Mouse (Mus musculus): ENCODE results near the gene Olfr516. TPM values are rescaled to one million over a fixed set of nuclear protein-coding genes. Genes with fewer than 3 reads are reported as not detected.
"Not testable (repeated sequence)": the region's sequence is repeated elsewhere in the genome, so short reads cannot be mapped to it uniquely, and the experiment has no call there.

Olfr516 gene
- total RNA-seq (2021), result not detected
- long read RNA-seq, experiment 1, result 0 reads
- long read RNA-seq, experiment 2, result 0 reads

DNA sequence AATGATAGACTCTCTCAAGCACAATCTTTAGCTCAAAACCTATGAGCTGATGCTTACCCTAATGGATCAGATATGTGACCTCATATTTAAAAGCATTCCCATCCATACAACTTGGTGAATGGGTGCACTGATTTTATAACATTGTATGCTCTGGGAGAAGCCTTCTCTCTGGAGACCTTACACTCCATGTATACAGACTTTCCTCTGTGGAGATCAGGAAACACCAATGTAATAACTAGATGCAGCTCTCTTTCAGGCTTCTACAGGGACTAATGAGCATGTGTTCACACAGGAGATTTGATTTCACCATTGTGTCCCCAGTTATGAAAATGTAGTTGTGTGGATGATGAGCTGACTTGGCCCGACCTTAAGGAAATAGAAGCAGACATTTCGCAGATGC is at the start of gene Olfr516:
TSS of gene Olfr516 (minus strand) at position 101 of the 400 bp plus-strand sequence.
- DNase-seq, result no peak
- H3K27ac ChIP-seq, result no peak within 1 kb of the TSS
- intact Hi-C loops (cut with DNase I), result no loop called here
- TF ChIP-seq CTCF (IDR thresholded peaks at IDR 0.05), result no peak
- H3K4me3 ChIP-seq, result no peak within 1 kb of the TSS

DNA sequence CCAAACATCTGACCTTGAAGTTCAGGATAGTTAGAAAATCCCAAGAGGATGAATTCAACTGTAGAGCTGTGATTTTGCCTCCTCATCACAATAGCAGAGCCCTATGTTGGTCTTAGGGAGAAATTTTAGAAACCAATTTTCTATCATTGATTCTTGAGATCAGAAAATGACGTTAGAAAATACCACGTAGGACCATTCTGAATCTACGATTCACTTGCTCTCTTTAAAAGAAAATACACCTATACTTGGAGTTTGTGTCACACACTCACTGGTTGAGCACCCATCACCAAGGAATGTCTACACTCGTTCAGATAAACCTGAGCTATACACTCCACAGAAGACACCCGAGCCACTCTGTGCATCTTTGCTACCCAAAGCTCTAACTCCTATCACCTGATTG is 44.0 kb upstream of the Olfr516 start, which contains the start of gene Olfr519:
TSS of gene Olfr519 (minus strand) at position 101 of the 400 bp plus-strand sequence.
- Histone ChIP-seq H3K27ac (no peak within 1 kb of the TSS), H3K4me3 (no peak within 1 kb of the TSS)
- no peak for TF ChIP-seq CTCF (IDR thresholded peaks at IDR 0.05)
- intact Hi-C loops (cut with DNase I), result no loop called here
- DNase-seq, result no peak

DNA sequence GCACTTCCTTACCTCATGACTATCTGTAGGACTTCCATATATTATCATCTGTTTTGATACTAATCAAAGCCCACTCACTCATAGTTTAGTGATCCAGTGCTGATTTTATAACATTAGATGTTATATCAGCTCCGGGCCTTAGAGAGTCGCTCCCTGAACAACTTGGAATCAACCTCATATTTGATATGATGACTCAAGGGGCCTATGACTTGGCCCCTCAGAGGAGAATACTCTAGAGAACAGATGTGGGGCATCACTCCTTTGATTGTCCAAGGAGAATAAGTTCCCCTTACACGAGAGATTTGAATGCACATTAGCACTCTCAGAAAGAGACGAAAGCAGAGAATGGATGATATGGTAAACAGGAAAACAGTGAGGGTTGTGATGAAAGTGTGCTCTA is 34.6 kb upstream of the Olfr516 start, which contains the start of gene Olfr518:
TSS of gene Olfr518 (minus strand) at position 101 of the 400 bp plus-strand sequence.
- no peak for DNase-seq
- TF ChIP-seq CTCF (IDR thresholded peaks at IDR 0.05), result no peak
- H3K27ac ChIP-seq, result no peak within 1 kb of the TSS
- no peak within 1 kb of the TSS for H3K4me3 ChIP-seq
- intact Hi-C loops (cut with DNase I), result no loop called here

DNA sequence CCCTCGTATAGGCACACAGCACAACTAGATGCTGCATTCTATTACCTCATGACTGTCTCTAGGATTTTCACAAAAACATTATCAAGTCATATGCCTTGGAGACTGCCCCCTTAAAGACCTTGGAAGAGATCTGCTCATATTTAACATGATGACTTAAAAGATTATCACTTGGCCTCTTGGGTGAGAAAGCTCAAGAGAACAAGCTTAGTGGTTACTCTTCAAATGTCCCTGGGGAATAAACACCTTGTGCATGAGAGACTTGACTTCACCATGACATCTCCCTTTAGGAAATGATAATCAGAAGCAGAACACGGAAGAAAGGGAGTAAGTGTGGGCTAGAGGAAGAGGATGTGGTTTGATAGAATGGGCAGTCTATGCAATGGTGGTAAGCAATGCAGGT is 21.9 kb upstream of the Olfr516 start, which contains the start of gene Olfr517:
TSS of gene Olfr517 (minus strand) at position 101 of the 400 bp plus-strand sequence.
- intact Hi-C loops (cut with DNase I), result no loop called here
- DNase-seq, result no peak
- Histone ChIP-seq H3K4me3 (no peak within 1 kb of the TSS), H3K27ac (no peak within 1 kb of the TSS)
- no peak for TF ChIP-seq CTCF (IDR thresholded peaks at IDR 0.05)

DNA sequence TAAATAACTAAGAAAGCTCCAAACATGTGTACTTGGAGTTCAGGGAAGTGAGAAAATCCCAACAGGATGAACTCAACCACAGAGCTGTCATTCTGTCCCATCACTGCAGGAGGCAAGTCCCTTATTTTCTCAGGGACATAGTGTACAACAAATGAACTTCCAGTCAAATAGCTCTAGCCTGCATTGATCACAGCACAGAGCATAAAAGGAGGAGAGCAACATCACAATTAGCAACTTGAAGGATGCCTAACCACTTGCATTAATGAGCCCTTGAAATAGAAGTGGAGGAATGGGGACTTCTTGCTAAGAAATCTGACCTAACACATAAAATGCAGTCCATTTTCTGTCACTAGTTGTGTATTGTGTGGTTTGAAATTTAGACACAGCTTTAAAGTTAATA is 24.4 kb downstream of the Olfr516 start, which contains the start of gene Olfr514:
TSS of gene Olfr514 (minus strand) at position 101 of the 400 bp plus-strand sequence.
- Histone ChIP-seq H3K4me3 (no peak within 1 kb of the TSS), H3K27ac (no peak within 1 kb of the TSS)
- no peak for DNase-seq
- intact Hi-C loops (cut with DNase I), result no loop called here
- no peak for TF ChIP-seq CTCF (IDR thresholded peaks at IDR 0.05)

DNA sequence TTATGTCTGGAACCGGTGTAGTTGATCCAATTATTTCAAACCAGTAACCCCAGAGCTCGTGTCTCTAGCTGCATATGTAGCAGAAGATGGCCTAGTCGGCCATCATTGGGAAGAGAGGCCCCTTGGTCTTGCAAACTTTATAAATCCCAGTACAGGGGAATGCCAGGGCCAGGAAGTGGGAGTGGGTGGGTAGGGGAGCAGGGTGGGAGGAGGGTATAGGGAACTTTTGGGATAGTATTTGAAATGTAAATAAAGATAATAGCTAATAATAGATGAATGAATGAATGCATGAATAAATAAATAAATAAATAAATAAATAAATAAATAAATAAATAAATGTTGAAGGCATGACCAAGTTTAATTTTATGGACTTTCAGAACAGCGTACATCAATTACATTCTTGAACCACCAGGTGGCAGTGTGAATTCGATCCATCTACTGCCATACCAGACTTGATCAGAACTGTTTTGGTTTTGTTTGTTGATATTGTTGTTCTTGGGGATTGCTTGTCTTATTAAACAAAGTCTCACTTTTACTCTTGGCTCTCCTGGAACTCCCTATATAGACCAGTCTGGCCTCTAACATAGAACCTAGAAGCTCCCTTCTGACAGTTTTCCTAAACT is 35.6 kb downstream of the Olfr516 start:
- not testable (repeated sequence) for H3K27ac ChIP-seq, H3K4me3 ChIP-seq, DNase-seq
- intact Hi-C loops (cut with DNase I), result loop anchor here (2.0 to 5.0 kb wide), 2 partner anchors 118 to 214 kb away; partner anchors contain the start of genes Eif3f and Nlrp10
- peak; percentile 72 for TF ChIP-seq CTCF (IDR thresholded peaks at IDR 0.05)

DNA sequence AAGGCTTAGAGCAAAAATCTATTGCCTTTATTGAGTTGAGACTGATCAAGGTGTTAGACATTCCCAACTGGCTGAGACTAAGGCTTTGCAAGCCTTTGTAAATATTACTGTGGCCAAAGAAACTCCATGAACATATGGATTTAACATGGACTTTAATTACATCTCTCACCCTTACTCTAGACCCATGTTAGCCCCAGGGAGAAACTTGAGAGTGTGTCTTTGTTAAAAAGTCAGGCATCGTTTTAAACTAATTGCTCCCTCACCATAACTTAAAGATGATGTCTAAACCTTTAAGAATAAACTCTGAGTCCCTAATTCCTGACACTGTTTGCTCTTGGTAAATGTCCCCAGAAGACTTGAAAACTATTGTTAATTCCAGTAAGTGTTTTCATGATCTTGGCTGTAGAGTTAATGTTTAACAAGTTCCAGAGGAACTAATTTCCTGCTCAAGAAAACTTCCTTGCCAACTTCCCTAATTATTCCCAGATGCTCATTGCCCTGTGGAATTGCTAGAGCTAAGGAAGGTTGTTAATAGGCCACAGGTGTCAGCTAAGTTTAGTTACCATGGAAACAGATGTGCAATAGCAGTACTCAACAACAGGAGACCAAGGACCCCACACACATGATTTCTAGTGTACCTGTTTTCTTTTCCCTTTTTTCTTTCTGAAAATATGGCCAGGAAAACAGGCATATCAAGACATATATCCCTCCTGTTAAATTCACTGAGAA is 53.0 kb downstream of the Olfr516 start:
- no peak for TF ChIP-seq CTCF (IDR thresholded peaks at IDR 0.05)
- Histone ChIP-seq H3K4me3 (no peak overlapping the region), H3K27ac (0 out of 2 replicates have a peak overlapping the region, but pooled peaks have one; percentile 12)
- DNase-seq, result no peak
- intact Hi-C loops (cut with DNase I), result no loop called here

Other genes starting within 250 kb of the Olfr516 start
- gene Olfr506, start 239.7 kb downstream of the Olfr516 start, total RNA-seq (2021), result not detected
- gene Olfr507, start 228.7 kb downstream of the Olfr516 start, total RNA-seq (2021), result not detected
- gene Olfr508, start 220.5 kb downstream of the Olfr516 start, total RNA-seq (2021), result not detected
- gene Olfr509, start 198.6 kb downstream of the Olfr516 start, total RNA-seq (2021), result not detected
- not detected for gene Olfr510, start 184.1 kb downstream of the Olfr516 start, total RNA-seq (2021)
- not detected for gene Olfr512, start 137.2 kb downstream of the Olfr516 start, total RNA-seq (2021)
- not detected for gene Olfr513, start 99.6 kb downstream of the Olfr516 start, total RNA-seq (2021)
- not detected for gene Olfr514, start 24.5 kb downstream of the Olfr516 start, total RNA-seq (2021)
- gene Olfr517, start 21.9 kb upstream of the Olfr516 start, total RNA-seq (2021), result not detected
- not detected for gene Olfr518, start 34.5 kb upstream of the Olfr516 start, total RNA-seq (2021)
- not detected for gene Olfr519, start 43.9 kb upstream of the Olfr516 start, total RNA-seq (2021)
- gene Nlrp10, start 79.6 kb upstream of the Olfr516 start, total RNA-seq (2021), result 1 to 10 TPM; 2.3 to 2.5 TPM
- gene Eif3f, start 83.9 kb upstream of the Olfr516 start, total RNA-seq (2021), result 100 to 1,000 TPM; 122 to 125 TPM
- under 1 TPM; 0.41 to 0.67 TPM for gene Tub, start 99.8 kb upstream of the Olfr516 start, total RNA-seq (2021)
- gene Ric3, start 232.8 kb upstream of the Olfr516 start, total RNA-seq (2021), result 1 to 10 TPM; 1.7 to 2.1 TPM